Mouse (Mus musculus): ENCODE data around the gene Abca2. TPM values are rescaled to one million over a fixed set of nuclear protein-coding genes. Genes with fewer than 3 reads are reported as not detected.
A peak's percentile ranks its signal among the peaks of the same experiment; 100 is the strongest.

Gene Abca2
- polyA plus RNA-seq, 1 experiment, result 12.1 TPM

GRCm38 (mm10) chr2:25434292-25434691, 5.8 kb downstream of the Abca2 start:
- Histone ChIP-seq H3K4me3 (ENCODE audit: insufficient read depth, low read length) (no peak overlapping the region), H3K27ac (ENCODE audit: insufficient read depth, low read length) (no peak overlapping the region), H3K4me1 (ENCODE audit: control insufficient read depth, insufficient read depth, low read length) (no peaks in the 10 kb centered on the region)
- TF ChIP-seq CTCF (IDR thresholded peaks at IDR 0.05; ENCODE audit: borderline replicate concordance, insufficient read depth, low read length), result no peak
- TF ChIP-seq POLR2A (IDR thresholded peaks at IDR 0.05; ENCODE audit: low read depth, low read length), result no peak

GRCm38 (mm10) chr2:25436286-25436820, 7.8 kb downstream of the Abca2 start:
- Histone ChIP-seq H3K27ac (ENCODE audit: insufficient read depth, low read length) (no peak overlapping the region), H3K4me3 (ENCODE audit: insufficient read depth, low read length) (no peak overlapping the region), H3K4me1 (ENCODE audit: control insufficient read depth, insufficient read depth, low read length) (no peaks in the 10 kb centered on the region)
- no peak for TF ChIP-seq CTCF (IDR thresholded peaks at IDR 0.05; ENCODE audit: borderline replicate concordance, insufficient read depth, low read length)
- TF ChIP-seq POLR2A (IDR thresholded peaks at IDR 0.05; ENCODE audit: low read depth, low read length), result no peak

- H3K4me1 ChIP-seq (ENCODE audit: control insufficient read depth, insufficient read depth, low read length), result no peaks in the 10 kb centered on the region
- H3K4me3 ChIP-seq (ENCODE audit: insufficient read depth, low read length), result no peak overlapping the region
- TF ChIP-seq CTCF (IDR thresholded peaks at IDR 0.05; ENCODE audit: borderline replicate concordance, insufficient read depth, low read length) (no peak), POLR2A (IDR thresholded peaks at IDR 0.05; ENCODE audit: low read depth, low read length) (no peak)
- H3K27ac ChIP-seq (ENCODE audit: insufficient read depth, low read length), result no peak overlapping the region
Measured at GRCm38 (mm10) chr2:25441067-25441466, 12.6 kb downstream of the Abca2 start.

- no peaks in the 10 kb centered on the region for H3K4me1 ChIP-seq (ENCODE audit: control insufficient read depth, insufficient read depth, low read length)
- no peak for TF ChIP-seq CTCF (IDR thresholded peaks at IDR 0.05; ENCODE audit: borderline replicate concordance, insufficient read depth, low read length)
- no peak for TF ChIP-seq POLR2A (IDR thresholded peaks at IDR 0.05; ENCODE audit: low read depth, low read length)
- H3K4me3 ChIP-seq (ENCODE audit: insufficient read depth, low read length), result no peak overlapping the region
- no peak overlapping the region for H3K27ac ChIP-seq (ENCODE audit: insufficient read depth, low read length)
Measured at GRCm38 (mm10) chr2:25442682-25443081, 14.2 kb downstream of the Abca2 start.

GRCm38 (mm10) chr2:25450853-25451647, 22.5 kb downstream of the Abca2 start:
- Histone ChIP-seq H3K4me1 (ENCODE audit: control insufficient read depth, insufficient read depth, low read length) (no peaks in the 10 kb centered on the region), H3K4me3 (ENCODE audit: insufficient read depth, low read length) (no peak overlapping the region), H3K27ac (ENCODE audit: insufficient read depth, low read length) (no peak overlapping the region)
- TF ChIP-seq POLR2A (IDR thresholded peaks at IDR 0.05; ENCODE audit: low read depth, low read length) (no peak), CTCF (IDR thresholded peaks at IDR 0.05; ENCODE audit: borderline replicate concordance, insufficient read depth, low read length) (no peak)

- no peak overlapping the region for H3K4me3 ChIP-seq (ENCODE audit: insufficient read depth, low read length)
- TF ChIP-seq POLR2A (IDR thresholded peaks at IDR 0.05; ENCODE audit: low read depth, low read length) (no peak), CTCF (IDR thresholded peaks at IDR 0.05; ENCODE audit: borderline replicate concordance, insufficient read depth, low read length) (no peak)
- no peaks in the 10 kb centered on the region for H3K4me1 ChIP-seq (ENCODE audit: control insufficient read depth, insufficient read depth, low read length)
- H3K27ac ChIP-seq (ENCODE audit: insufficient read depth, low read length), result no peak overlapping the region
Measured at GRCm38 (mm10) chr2:25452951-25453350, 24.4 kb downstream of the Abca2 start.

- TF ChIP-seq POLR2A (IDR thresholded peaks at IDR 0.05; ENCODE audit: low read depth, low read length) (no peak), CTCF (IDR thresholded peaks at IDR 0.05; ENCODE audit: borderline replicate concordance, insufficient read depth, low read length) (no peak)
- no peak within 1 kb of the TSS for H3K27ac ChIP-seq (ENCODE audit: insufficient read depth, low read length)
Measured at GRCm38 (mm10) chr2:25456205-25456953, 27.9 kb downstream of the Abca2 start, which contains the start of gene Clic3. TSS of gene Clic3 (plus strand) at chr2:25456838.

GRCm38 (mm10) chr2:25457022-25457896, 28.8 kb downstream of the Abca2 start:
- Histone ChIP-seq H3K4me1 (ENCODE audit: control insufficient read depth, insufficient read depth, low read length) (no peaks in the 10 kb centered on the region), H3K4me3 (ENCODE audit: insufficient read depth, low read length) (no peak overlapping the region), H3K27ac (ENCODE audit: insufficient read depth, low read length) (no peak overlapping the region)
- 0 out of 2 replicates have a peak, but pooled peaks have one; percentile 15 for TF ChIP-seq POLR2A (IDR thresholded peaks at IDR 0.05; ENCODE audit: low read depth, low read length)
- no peak for TF ChIP-seq CTCF (IDR thresholded peaks at IDR 0.05; ENCODE audit: borderline replicate concordance, insufficient read depth, low read length)

More at GRCm38 (mm10) chr2:25456205-25456953, 27.9 kb downstream of the Abca2 start, which contains the start of gene Clic3:
- Histone ChIP-seq H3K4me3 (ENCODE audit: insufficient read depth, low read length) (no peak within 1 kb of the TSS), H3K4me1 (ENCODE audit: control insufficient read depth, insufficient read depth, low read length) (no peaks in the 10 kb centered on the region)

GRCm38 (mm10) chr2:25458911-25459310, 30.4 kb downstream of the Abca2 start:
- Histone ChIP-seq H3K4me3 (ENCODE audit: insufficient read depth, low read length) (no peak overlapping the region), H3K4me1 (ENCODE audit: control insufficient read depth, insufficient read depth, low read length) (no peaks in the 10 kb centered on the region)

More at GRCm38 (mm10) chr2:25458911-25459310, 30.4 kb downstream of the Abca2 start:
- no peak overlapping the region for H3K27ac ChIP-seq (ENCODE audit: insufficient read depth, low read length)
- TF ChIP-seq CTCF (IDR thresholded peaks at IDR 0.05; ENCODE audit: borderline replicate concordance, insufficient read depth, low read length) (no peak), POLR2A (IDR thresholded peaks at IDR 0.05; ENCODE audit: low read depth, low read length) (no peak)
